Mouse (Mus musculus) G1E (cell line): Measurements from ENCODE around the gene Hist1h2ae. TPM values are rescaled to one million over a fixed set of nuclear protein-coding genes. Genes with fewer than 3 reads are reported as not detected.
A peak's percentile ranks its signal among the peaks of the same experiment; 100 is the strongest.
"Not testable (repeated sequence)": the region's sequence is repeated elsewhere in the genome, so short reads cannot be mapped to it uniquely, and the experiment has no call there.

Source experiments
- ATAC-seq: 2 replicates; pipeline ENCODE4 v1.8.0; 2016; ENCODE audit warnings: mild to moderate bottlenecking; ENCODE audit not compliant: insufficient number of reproducible peaks, poor library complexity, low FRiP score, severe bottlenecking; ENCODE audit errors: extremely low read depth
- DNase-seq: peaks from one replicate; pipeline ENCODE4 v3.0.0; 2012; ENCODE audit warnings: low spot score
- H3K27me3 ChIP-seq: 2 replicates; pipeline ENCODE4 v1.6.1; 2012; ENCODE audit warnings: mild to moderate bottlenecking, low read length, inconsistent platforms; ENCODE audit not compliant: insufficient read depth
- H3K36me3 ChIP-seq: replicated peaks from 2 replicates; pipeline ENCODE3; 2012; ENCODE audit warnings: mild to moderate bottlenecking, inconsistent platforms
- H3K4me1 ChIP-seq: 2 replicates; pipeline ENCODE4 v1.6.1; 2012; ENCODE audit warnings: low read depth, low read length, inconsistent platforms, mixed read lengths; ENCODE audit not compliant: insufficient read depth
- H3K4me3 ChIP-seq: 2 replicates; pipeline ENCODE4 v1.5.1; 2012; ENCODE audit warnings: low read depth, mild to moderate bottlenecking, inconsistent platforms, low read length, moderate library complexity, mixed read lengths
- H3K9me3 ChIP-seq: replicated peaks from 2 replicates; pipeline ENCODE4 v1.6.1; 2012; ENCODE audit warnings: inconsistent platforms
- CTCF ChIP-seq: IDR thresholded peaks from 2 replicates; pipeline ENCODE4 v1.5.1; 2012; ENCODE audit warnings: low read depth, low read length, inconsistent platforms, mixed read lengths
- GATA1 ChIP-seq: IDR thresholded peaks from 2 replicates; pipeline ENCODE4 v1.6.1; 2012; ENCODE audit warnings: borderline replicate concordance, low read length, inconsistent platforms, mixed read lengths
- GATA2 ChIP-seq: IDR thresholded peaks from 2 replicates; pipeline ENCODE4 v1.6.1; 2012; ENCODE audit warnings: low read depth, low read length, inconsistent platforms, borderline replicate concordance
- POLR2AphosphoS5 ChIP-seq: IDR thresholded peaks from 2 replicates; pipeline ENCODE4 v1.6.1; 2012; ENCODE audit warnings: low read depth, low read length, inconsistent platforms; ENCODE audit not compliant: insufficient replicate concordance
- TAL1 ChIP-seq: conservative IDR thresholded peaks from 2 replicates; pipeline ENCODE4 v1.6.1; 2012; ENCODE audit warnings: low read depth, low read length, inconsistent platforms, mixed read lengths
- polyA plus RNA-seq: library from polyadenylated mRNA; stranded (reverse); fragments of >175 nt; gene quantifications from 2 replicates; pipeline ENCODE4 v1.2.3, GENCODE M21; 2012
- total RNA-seq, 2 experiments: library from RNA; stranded (forward) in 1 of 2; stranded (reverse) in 1 of 2; fragments of 200-1000 nt in 1 of 2; fragments of >200 nt in 1 of 2; fragmentation: Nextera tagmentation in 1 of 2; gene quantifications; 2 replicates each; pipeline ENCODE4 v1.2.3; 2014 to 2017

Hist1h2ae gene
- total and polyA plus RNA-seq, 3 experiments = 31.2 to 258 (median 81.0) TPM

- no peaks in the 10 kb centered on the region for H3K9me3 ChIP-seq
- peaks cover 26% of the 10 kb centered on the region for H3K4me1 ChIP-seq
- H3K36me3 ChIP-seq = no peaks in the 10 kb centered on the region
- H3K4me3 ChIP-seq = peak overlapping the region; percentile 15; the same call in 1 of the 2 replicates
- TF ChIP-seq TAL1 (no peak), POLR2AphosphoS5 (peak; percentile 97; the same call in 1 of the 2 replicates), GATA2 (no peak), CTCF (no peak), GATA1 (no peak)
- H3K27me3 ChIP-seq = no peaks in the 10 kb centered on the region
- DNase-seq = no peak
- no peak for ATAC-seq
Measured at GRCm38 (mm10) chr13:23572218-23573033, 1.4 kb upstream of the Hist1h2ae start.

GRCm38 (mm10) chr13:23571504-23572217, 641 bp upstream of the Hist1h2ae start:
- not testable (repeated sequence) for H3K36me3 ChIP-seq, ATAC-seq, DNase-seq, H3K27me3 ChIP-seq, H3K9me3 ChIP-seq
- Histone ChIP-seq H3K4me3 (peak overlapping the region; percentile 64; the same call in 1 of the 2 replicates), H3K4me1 (peaks cover 18% of the 10 kb centered on the region)
- TF ChIP-seq POLR2AphosphoS5 = peak; percentile 95; the same call in 1 of the 2 replicates

GRCm38 (mm10) chr13:23570261-23571021, 579 bp downstream of the Hist1h2ae start:
- ATAC-seq, H3K9me3 ChIP-seq, H3K27me3 ChIP-seq, DNase-seq, H3K36me3 ChIP-seq: not testable (repeated sequence)
- Histone ChIP-seq H3K4me1 (peaks cover 13% of the 10 kb centered on the region), H3K4me3 (peak overlapping the region; percentile 58; the same call in 1 of the 2 replicates)
- peak; percentile 99 for TF ChIP-seq POLR2AphosphoS5

GRCm38 (mm10) chr13:23564482-23564881, 6.5 kb downstream of the Hist1h2ae start:
- peaks cover 23% of the 10 kb centered on the region for H3K4me1 ChIP-seq

GRCm38 (mm10) chr13:23562699-23563462, 8.1 kb downstream of the Hist1h2ae start:
- Histone ChIP-seq H3K4me3 (peak overlapping the region; percentile 50; the same call in 1 of the 2 replicates), H3K9me3 (no peaks in the 10 kb centered on the region), H3K27me3 (no peaks in the 10 kb centered on the region), H3K36me3 (no peaks in the 10 kb centered on the region), H3K4me1 (peaks cover 21% of the 10 kb centered on the region)
- DNase-seq (peak; percentile 32), ATAC-seq (peak; percentile 42)
- TF ChIP-seq TAL1 (peak; percentile 50; the same call in 1 of the 2 replicates), GATA2 (no peak)

More at GRCm38 (mm10) chr13:23564482-23564881, 6.5 kb downstream of the Hist1h2ae start:
- Histone ChIP-seq H3K27me3 (no peaks in the 10 kb centered on the region), H3K36me3 (no peaks in the 10 kb centered on the region), H3K9me3 (no peaks in the 10 kb centered on the region), H3K4me3 (no peak overlapping the region)
- DNase-seq (no peak), ATAC-seq (no peak)
- TF ChIP-seq POLR2AphosphoS5 = no peak
- no peak for TF ChIP-seq GATA2
- no peak for TF ChIP-seq CTCF
- no peak for TF ChIP-seq GATA1
- TF ChIP-seq TAL1 = no peak
